Mouse (Mus musculus) Patski (cell line): Measurements from ENCODE around the gene Dchs2. TPM values are rescaled to one million over a fixed set of nuclear protein-coding genes. Genes with fewer than 3 reads are reported as not detected.
A peak's percentile ranks its signal among the peaks of the same experiment; 100 is the strongest.

Experiments
- ATAC-seq: fragments of 100-300 bp; one replicate; pipeline ENCODE4 v1.8.0; 2021
- CTCF ChIA-PET: fragments of 350-600 bp; sonication (Branson Sonifier 250); formaldehyde crosslinking; loops from one replicate; lab custom pipeline; 2022; ENCODE audit warnings: inconsistent platforms; lab: Charles Lee
- POLR2A ChIA-PET: fragments of 350-600 bp; sonication (Branson Sonifier 250); formaldehyde crosslinking; loops from one replicate; lab custom pipeline; 2022; ENCODE audit warnings: antibody characterized with exemption, inconsistent platforms; lab: Charles Lee
- DNase-seq: peaks from one replicate; pipeline ENCODE4 v3.0.0-alpha.2; 2011; ENCODE audit warnings: low read depth, low spot score
- H3K27me3 ChIP-seq: fragments of 371-371 bp; one replicate; pipeline ENCODE4 v1.5.1; 2021
- CTCF ChIP-seq: fragments of 100-300 bp; IDR thresholded peaks from one replicate; pipeline ENCODE4 v1.5.1; 2021
- in situ Hi-C: fragments of 300-500 bp; cut with MboI; formaldehyde crosslinking; loops from 3 replicates; pipeline ENCODE4 v1.11.1; 2018; ENCODE audit warnings: low pct_unique_long_range_greater_than_20kb, mixed read lengths
- polyA plus RNA-seq: library from polyadenylated mRNA; unstranded; gene quantifications from one replicate; pipeline ENCODE4 v1.2.3, GENCODE M21; 2021

Dchs2 gene
- polyA plus RNA-seq, 1 experiment from 2014 or later, result 0.12 TPM

DNA sequence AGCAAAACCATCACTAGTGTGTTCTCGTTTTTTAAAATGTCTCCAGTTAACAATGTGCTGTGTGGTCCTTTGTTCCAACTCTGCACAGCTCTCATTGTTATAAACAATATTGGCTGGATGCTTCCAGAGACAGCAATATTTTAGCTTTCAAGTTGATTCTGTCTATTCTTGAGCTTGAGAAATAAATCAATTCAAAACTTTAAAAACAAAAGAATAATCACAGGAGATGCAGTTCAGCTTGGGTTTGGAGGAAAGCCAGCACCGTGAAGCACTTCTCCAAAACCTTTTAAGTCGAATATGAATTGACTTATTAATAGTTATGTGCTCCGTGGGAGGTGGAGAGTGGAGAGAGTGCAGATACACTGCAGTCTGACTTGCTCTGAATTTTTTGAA is 20.3 kb downstream of the Dchs2 start:
- TF ChIP-seq CTCF, result no peak
- CTCF ChIA-PET, result interaction anchor here (1.6 kb wide), 1 partner anchor 37 kb away, joined by 3 read pairs; no protein-coding TSS in a partner anchor
- DNase-seq, result no peak
- in situ Hi-C loops, result no loop called here
- H3K27me3 ChIP-seq, result peaks cover 40% of the 10 kb centered on the region
- no peak for ATAC-seq
- POLR2A ChIA-PET, result no interaction called here

DNA sequence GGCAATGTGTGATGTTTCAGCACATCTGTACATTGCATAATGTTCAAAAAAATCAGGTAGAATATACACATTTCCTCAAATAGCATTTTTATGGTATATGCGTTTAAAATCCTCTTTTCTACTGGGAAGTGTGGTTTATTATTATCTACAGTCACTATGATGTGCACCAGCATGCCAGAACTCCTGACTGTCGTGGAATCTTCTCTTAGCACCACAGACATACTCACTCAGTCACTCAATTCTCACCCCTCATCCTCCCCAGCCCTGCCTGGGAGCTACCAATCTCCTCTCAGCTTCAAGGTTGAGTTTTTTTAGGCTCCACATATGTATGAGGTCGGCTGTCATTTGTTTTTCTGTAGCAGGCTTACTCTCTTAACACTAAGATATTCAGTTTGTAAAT is 20.8 kb downstream of the Dchs2 start:
- DNase-seq (no peak), ATAC-seq (no peak)
- POLR2A ChIA-PET, result no interaction called here
- H3K27me3 ChIP-seq, result peaks cover 37% of the 10 kb centered on the region
- in situ Hi-C loops, result no loop called here
- CTCF ChIA-PET, result no interaction called here
- TF ChIP-seq CTCF, result no peak

DNA sequence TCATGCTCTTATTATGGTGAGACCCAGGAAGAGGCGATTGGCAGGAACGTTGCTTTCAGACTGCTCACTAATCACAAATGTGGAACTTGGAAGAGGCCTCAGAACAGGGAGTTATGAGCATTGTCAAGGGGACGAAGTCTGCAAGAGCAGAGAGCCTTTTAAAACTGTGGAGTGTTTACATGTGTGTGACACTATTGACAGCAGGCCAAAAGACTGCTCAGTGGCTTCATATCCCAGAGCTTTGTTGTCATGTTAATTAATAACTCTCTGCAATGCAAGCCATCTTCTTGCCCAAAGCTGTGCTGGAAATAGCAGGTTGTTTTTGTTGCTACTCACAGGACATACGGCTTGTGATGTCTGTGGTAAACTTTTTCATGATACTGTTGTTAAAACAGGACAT is 27.9 kb downstream of the Dchs2 start:
- peak; percentile 60 for ATAC-seq

DNA sequence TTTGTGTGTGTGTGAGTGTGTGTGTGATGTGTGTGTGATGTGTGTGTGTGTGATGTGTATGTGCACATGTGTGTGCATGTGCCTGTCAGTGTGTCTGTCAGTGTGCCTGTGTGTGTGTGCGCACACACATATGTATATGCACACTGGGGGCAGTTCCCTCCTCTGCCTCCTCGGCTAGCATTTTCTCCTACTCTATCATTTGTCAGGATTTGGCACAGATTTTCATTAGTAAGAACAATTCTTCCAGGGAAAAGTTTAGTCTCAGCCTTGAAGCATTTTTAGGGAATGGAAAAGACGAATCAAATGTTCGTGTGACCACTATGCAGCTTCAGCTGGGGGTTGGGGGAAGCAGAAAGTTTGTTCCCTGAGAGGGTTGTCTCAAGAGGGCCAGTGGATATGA is 28.4 kb downstream of the Dchs2 start:
- in situ Hi-C loops, result no loop called here

More for the DNA sequence above, 27.9 kb downstream of the Dchs2 start:
- peak; percentile 58 for DNase-seq
- ChIA-PET CTCF (interaction anchor here (1.1 to 1.8 kb wide), 3 partner anchors 13 to 156 kb away, joined by 3 to 6 read pairs (median 4); no protein-coding TSS in a partner anchor), POLR2A (interaction anchor here (0.7 kb wide), 1 partner anchor 124 kb away, joined by 6 read pairs; no protein-coding TSS in a partner anchor)
- in situ Hi-C loops, result no loop called here
- no peak for TF ChIP-seq CTCF
- peaks cover 8% of the 10 kb centered on the region for H3K27me3 ChIP-seq

DNA sequence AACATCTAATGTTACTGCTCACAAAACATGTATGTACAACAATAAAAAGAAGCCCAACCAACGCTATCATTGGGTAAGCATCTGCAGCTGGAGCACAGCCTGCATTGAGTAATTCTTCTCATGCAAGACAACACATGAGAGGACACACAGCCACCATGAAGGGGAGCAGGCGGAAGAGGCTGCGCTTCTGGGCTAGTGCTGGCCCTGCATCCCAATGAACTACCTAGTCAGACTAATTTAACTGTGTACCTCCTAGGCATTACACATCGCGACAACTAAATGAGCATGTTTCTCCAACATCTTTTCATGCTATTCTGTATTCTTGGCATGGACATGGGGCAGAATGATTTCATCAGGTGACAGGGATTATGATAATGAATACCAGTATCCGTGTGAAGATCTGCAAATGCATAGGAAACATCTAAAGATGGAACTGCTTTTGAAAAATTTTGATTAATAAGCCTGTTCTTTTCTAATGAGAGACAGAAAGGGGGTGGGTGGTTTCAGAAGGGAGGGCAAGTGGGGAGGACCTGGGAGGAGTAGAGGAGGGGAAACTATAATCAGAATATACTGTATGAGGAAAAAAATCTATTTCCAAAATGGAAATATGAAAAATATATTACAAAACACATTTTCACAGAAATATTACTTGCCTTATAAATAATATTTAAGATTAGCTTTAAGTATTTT is 33.9 kb downstream of the Dchs2 start:
- ATAC-seq, result no peak
- no peak for DNase-seq
- TF ChIP-seq CTCF, result no peak
- in situ Hi-C loops, result no loop called here
- ChIA-PET POLR2A (no interaction called here), CTCF (no interaction called here)
- H3K27me3 ChIP-seq, result peaks cover 22% of the 10 kb centered on the region

More for the DNA sequence above, 28.4 kb downstream of the Dchs2 start:
- POLR2A ChIA-PET, result no interaction called here
- CTCF ChIA-PET, result interaction anchor here (1.1 kb wide), 1 partner anchor 18 kb away, joined by 4 read pairs; no protein-coding TSS in a partner anchor
- no peak for TF ChIP-seq CTCF
- DNase-seq, result no peak
- ATAC-seq, result no peak
- H3K27me3 ChIP-seq, result peaks cover 10% of the 10 kb centered on the region

DNA sequence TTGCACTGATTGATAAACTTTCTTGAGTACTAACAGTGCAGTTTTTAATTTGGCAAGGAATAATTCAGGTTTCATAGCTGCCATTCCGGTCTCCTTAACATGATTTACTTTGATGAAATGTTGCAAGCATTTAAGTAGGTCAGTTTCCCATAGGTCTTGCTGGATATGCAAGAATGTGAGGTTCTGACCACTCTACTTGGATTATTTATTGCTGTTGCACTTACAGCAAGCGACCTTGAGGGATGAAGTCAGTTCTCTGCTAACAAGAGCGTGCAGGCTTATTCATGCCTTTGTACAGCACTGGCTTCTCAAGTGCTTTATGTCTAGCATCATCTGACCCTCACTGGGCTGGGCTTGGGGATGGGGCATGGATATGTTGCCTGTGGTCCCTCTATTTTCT is 35.9 kb downstream of the Dchs2 start:
- in situ Hi-C loops, result no loop called here
- ChIA-PET POLR2A (no interaction called here), CTCF (interaction anchor here (0.8 to 1.0 kb wide), 2 partner anchors 13 to 110 kb away, joined by 3 to 4 read pairs; no protein-coding TSS in a partner anchor)
- DNase-seq (no peak), ATAC-seq (no peak)
- no peak for TF ChIP-seq CTCF
- H3K27me3 ChIP-seq, result peaks cover 33% of the 10 kb centered on the region

DNA sequence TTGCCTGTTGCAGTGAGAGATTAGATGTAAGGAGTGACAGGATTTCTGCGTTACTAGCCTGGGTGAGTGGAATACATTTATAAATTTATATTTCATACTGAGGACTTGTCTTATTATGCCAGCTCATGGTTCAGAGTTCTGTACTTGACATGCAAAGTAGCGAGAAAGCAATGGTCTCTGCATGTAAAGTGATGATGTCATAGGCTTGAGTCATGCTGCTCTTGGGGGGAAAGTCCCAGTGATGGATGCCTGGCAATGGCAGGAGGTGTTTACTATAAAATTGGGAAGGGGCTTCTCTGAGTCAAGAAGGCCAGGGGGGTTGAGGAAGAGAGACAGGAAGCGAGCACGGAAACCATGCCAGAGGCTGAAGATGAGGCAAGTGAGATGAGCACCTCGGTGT is 57.8 kb downstream of the Dchs2 start:
- no peak for TF ChIP-seq CTCF
- peaks cover 43% of the 10 kb centered on the region for H3K27me3 ChIP-seq
- ATAC-seq (no peak), DNase-seq (no peak)
- ChIA-PET CTCF (no interaction called here), POLR2A (no interaction called here)
- in situ Hi-C loops, result no loop called here

DNA sequence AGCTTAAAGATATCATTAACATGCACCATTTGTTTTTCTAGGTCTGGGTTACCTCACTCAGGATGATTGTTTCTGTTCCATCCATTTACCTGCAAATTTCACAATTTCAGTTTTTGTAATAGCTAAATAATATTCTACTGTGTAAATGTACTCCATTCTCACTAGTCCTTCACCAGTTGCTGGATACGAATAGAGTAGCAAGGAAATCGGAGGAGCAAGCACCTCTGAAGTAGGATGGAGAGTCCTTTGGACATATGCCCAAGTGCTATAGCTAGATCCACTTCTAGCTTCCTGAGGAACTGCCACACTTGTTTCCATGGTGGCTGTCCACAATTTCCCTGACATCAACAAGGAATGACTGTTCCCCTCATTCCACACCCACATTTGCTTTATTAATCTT is 63.5 kb downstream of the Dchs2 start:
- DNase-seq (no peak), ATAC-seq (no peak)
- ChIA-PET CTCF (interaction anchor here (1.0 kb wide), 1 partner anchor 13 kb away, joined by 3 read pairs; no protein-coding TSS in a partner anchor), POLR2A (no interaction called here)
- H3K27me3 ChIP-seq, result peaks cover 62% of the 10 kb centered on the region
- in situ Hi-C loops, result no loop called here
- TF ChIP-seq CTCF, result no peak

DNA sequence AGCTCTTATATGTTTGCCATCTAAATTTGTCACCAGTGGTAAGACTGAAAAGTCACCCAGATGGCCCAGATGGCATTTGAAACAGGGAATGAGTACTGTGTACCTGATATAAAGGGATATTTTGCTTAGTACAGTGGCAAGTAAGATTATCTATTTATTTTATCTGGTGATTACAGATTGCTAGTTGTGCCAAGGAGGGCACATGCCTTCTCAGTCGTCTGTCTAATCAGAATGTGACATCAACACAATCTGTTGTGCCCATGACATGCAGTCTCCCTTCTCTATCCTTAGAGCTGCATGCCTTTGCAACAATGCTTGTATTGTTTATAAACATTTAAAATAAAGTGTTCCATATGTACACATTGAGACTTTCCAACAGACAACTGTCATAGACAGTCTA is 64.7 kb downstream of the Dchs2 start:
- ATAC-seq (no peak), DNase-seq (no peak)
- in situ Hi-C loops, result no loop called here
- H3K27me3 ChIP-seq, result peaks cover 54% of the 10 kb centered on the region
- TF ChIP-seq CTCF, result no peak
- ChIA-PET CTCF (interaction anchor here (0.7 kb wide), 1 partner anchor 435 kb away, joined by 3 read pairs; no protein-coding TSS in a partner anchor), POLR2A (no interaction called here)

DNA sequence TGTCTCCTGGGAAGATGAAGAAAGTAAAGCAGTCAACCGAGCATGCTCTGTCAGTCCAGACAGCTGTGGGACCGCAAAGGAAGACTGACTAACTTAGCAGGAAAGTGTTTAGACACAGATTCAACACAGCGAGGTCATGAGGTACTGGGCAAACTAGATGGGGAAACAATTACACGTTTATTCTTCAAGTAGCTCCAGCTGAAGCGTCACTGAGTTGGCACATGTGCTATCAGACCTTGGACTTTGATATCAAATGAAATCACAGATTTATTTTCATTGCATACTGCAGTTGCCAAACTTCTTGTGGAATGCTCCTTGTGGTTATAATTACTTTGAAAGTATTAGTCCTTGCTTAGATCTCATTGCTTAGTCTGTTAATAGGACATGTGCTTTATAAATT is 67.2 kb downstream of the Dchs2 start:
- TF ChIP-seq CTCF, result no peak
- H3K27me3 ChIP-seq, result peaks cover 38% of the 10 kb centered on the region
- ATAC-seq (no peak), DNase-seq (no peak)
- ChIA-PET POLR2A (no interaction called here), CTCF (interaction anchor here (0.9 to 1.5 kb wide), 2 partner anchors 9 to 85 kb away, joined by 3 read pairs; no protein-coding TSS in a partner anchor)
- in situ Hi-C loops, result no loop called here

DNA sequence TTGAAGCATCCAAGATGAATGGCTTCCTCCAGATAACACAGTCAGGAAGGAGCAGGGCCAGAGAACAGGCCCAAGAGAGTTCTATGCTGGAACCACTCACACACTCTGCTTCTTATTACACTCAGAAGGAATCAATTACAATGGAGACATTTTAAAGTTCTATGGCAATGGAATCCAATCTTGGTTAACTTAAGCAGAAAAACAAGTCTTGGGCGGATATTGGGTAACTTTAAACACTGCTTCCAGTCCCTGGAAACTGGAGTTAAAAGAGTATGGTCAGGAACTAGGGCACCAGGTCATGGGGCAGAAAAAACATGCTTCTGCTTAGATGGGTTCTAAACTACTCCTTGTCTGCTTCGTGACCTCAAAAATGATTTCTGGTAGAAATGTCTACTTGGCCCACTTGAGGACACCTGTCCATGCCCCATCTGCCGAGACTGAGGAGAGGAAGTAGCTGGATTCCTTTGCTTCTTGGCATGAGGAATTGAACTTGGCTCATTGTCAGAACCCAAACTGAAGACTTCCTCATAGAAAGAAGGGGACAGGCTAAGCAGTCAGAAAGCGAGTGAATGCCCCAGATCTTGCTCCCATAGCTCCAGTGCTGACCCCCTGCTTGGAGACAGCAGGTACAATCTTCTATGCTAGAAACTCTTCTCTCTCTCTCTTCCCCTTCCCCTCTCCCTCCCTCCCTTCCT is 73.7 kb downstream of the Dchs2 start:
- ChIA-PET CTCF (no interaction called here), POLR2A (no interaction called here)
- no peak for ATAC-seq
- H3K27me3 ChIP-seq, result peaks cover 19% of the 10 kb centered on the region
- in situ Hi-C loops, result no loop called here
- DNase-seq, result no peak
- TF ChIP-seq CTCF, result no peak
